Mouse (Mus musculus): Measurements from ENCODE around the gene Mmrn2. TPM values are rescaled to one million over a fixed set of nuclear protein-coding genes. Genes with fewer than 3 reads are reported as not detected.

Gene Mmrn2
- total RNA-seq (2012; rRNA removed) = 0.08 TPM in 1 of 2 replicates, not detected in the other
- polyA plus RNA-seq (2012; ENCODE audit: insufficient read depth in 1 of 2, insufficient read length in 2 of 2, low read depth in 1 of 2, low replicate concordance in 2 of 2, missing spikeins in 1 of 2) = under 1 TPM in 1 of 2 experiments, not detected in 1; 0.03 TPM

DNA sequence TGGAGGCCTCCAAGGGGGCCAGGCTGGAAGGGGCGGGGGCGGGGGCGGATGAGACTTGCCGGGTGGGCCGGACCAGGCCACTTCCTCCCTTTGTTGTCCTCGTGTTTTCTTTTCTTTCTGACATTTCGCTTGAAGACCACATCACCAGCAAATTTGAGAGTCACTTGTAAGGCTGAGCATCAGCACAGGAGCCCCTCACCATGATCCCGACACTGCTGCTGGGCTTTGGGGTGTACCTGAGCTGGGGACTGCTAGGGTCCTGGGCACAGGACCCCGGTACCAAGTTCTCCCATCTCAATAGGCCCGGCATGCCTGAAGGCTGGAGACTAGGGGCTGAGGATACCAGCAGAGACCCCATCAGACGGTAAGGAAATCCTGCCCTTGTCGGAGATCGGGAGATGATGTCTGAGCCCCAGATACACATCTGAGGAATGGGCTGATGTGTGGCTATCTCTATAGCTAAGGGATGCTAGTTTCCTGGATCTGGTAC is at the start of gene Mmrn2:
Gene Mmrn2, plus strand, starts transcription at position 51 of the 490 bp plus-strand sequence.
- Histone ChIP-seq H3K9ac (ENCODE audit: control insufficient read depth, low read depth, low read length, poor library complexity, severe bottlenecking) (no peak within 1 kb of the TSS), H3K4me1 (ENCODE audit: control insufficient read depth in 1 of 2, insufficient read depth in 2 of 2, low read length in 2 of 2) (no peaks in the 10 kb centered on the region), H3K27me3 (ENCODE audit: control insufficient read depth in 1 of 2, insufficient read depth in 2 of 2, low read length in 2 of 2) (no peaks in the 10 kb centered on the region), H3K79me2 (ENCODE audit: control insufficient read depth, insufficient read depth, low read length, poor library complexity) (no peaks in the 10 kb centered on the region), H3K27ac (ENCODE audit: control insufficient read depth, low read depth, low read length) (no peak within 1 kb of the TSS), H3K36me3 (ENCODE audit: control insufficient read depth in 1 of 2, insufficient read depth in 2 of 2, low read length in 2 of 2) (no peaks in the 10 kb centered on the region), H3K4me3 (ENCODE audit: control insufficient read depth in 1 of 2, insufficient read depth in 1 of 2, low read depth in 2 of 2, low read length in 2 of 2) (no peak within 1 kb of the TSS), H3K9me3 (replicated peaks; ENCODE audit: insufficient read depth, low read length) (no peaks in the 10 kb centered on the region)
- no peak for DNase-seq (ENCODE audit: low read depth, low spot score)
- no peak for TF ChIP-seq RAD21 (IDR thresholded peaks at IDR 0.05; ENCODE audit: low read depth, low read length)
- TF ChIP-seq SIN3A (IDR thresholded peaks at IDR 0.05; ENCODE audit: low read length) = no peak
- no peak for TF ChIP-seq CHD1 (IDR thresholded peaks at IDR 0.05; ENCODE audit: low read depth, low read length)
- TF ChIP-seq POLR2AphosphoS5 (IDR thresholded peaks at IDR 0.05; ENCODE audit: borderline replicate concordance, low read depth, low read length) = no peak
- no peak for TF ChIP-seq USF1 (IDR thresholded peaks at IDR 0.05; ENCODE audit: low read depth, low read length)
- TF ChIP-seq MAX (IDR thresholded peaks at IDR 0.05; ENCODE audit: low read length) = no peak
- no peak for TF ChIP-seq E2F4 (IDR thresholded peaks at IDR 0.05; ENCODE audit: borderline replicate concordance, low read depth, low read length)
- TF ChIP-seq ETS1 (IDR thresholded peaks at IDR 0.05; ENCODE audit: low read depth, low read length) = no peak
- no peak for TF ChIP-seq EP300 (IDR thresholded peaks at IDR 0.05; ENCODE audit: low read depth in 1 of 2, low read length in 2 of 2)
- no peak for TF ChIP-seq MYB (IDR thresholded peaks at IDR 0.05; ENCODE audit: low read depth, low read length)
- no peak for TF ChIP-seq BHLHE40 (IDR thresholded peaks at IDR 0.05; ENCODE audit: borderline replicate concordance, low read depth, low read length)
- TF ChIP-seq CTCF (IDR thresholded peaks at IDR 0.05 in 2 of 3, conservative IDR thresholded peaks at IDR 0.05 in 1 of 3; ENCODE audit: control insufficient read depth in 1 of 3, insufficient read depth in 1 of 3, low read depth in 2 of 3, low read length in 3 of 3, poor library complexity in 1 of 3, severe bottlenecking in 1 of 3) = no peak
- no peak for TF ChIP-seq ZC3H11A (IDR thresholded peaks at IDR 0.05; ENCODE audit: low read depth, low read length)
- no peak for TF ChIP-seq TCF12 (IDR thresholded peaks at IDR 0.05; ENCODE audit: low read depth, low read length)
- no peak for TF ChIP-seq ZMIZ1 (IDR thresholded peaks at IDR 0.05; ENCODE audit: low read depth, low read length)
- no peak for TF ChIP-seq ZKSCAN1 (IDR thresholded peaks at IDR 0.05; ENCODE audit: low read depth, low read length)

DNA sequence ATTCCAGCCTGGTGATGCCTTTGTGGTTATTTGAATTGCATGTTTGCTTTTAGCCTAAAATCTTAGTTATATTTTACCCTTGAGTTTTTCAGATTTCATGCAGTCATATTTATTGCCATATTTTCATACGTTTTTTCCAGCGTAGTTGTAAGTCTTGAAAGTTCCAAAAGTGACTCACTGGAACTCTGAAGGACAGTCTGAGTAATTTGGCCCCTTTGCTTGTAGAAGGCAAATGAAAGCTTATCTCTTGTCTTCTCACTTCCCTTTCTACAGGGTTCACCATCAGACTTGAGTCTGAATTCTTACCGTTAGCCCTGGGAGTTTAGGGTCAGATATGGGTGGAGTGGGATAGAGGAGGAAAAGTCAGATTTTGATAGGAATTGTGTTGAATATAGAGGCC is 48.7 kb upstream of the Mmrn2 start:
- no peaks in the 10 kb centered on the region for H3K27me3 ChIP-seq (ENCODE audit: control insufficient read depth in 1 of 2, insufficient read depth in 2 of 2, low read length in 2 of 2)
- peak; percentile 81 to 90 for TF ChIP-seq EP300 (IDR thresholded peaks at IDR 0.05; ENCODE audit: low read depth in 1 of 2, low read length in 2 of 2)
- no peak for TF ChIP-seq MAX (IDR thresholded peaks at IDR 0.05; ENCODE audit: low read length)
- no peak for TF ChIP-seq RAD21 (IDR thresholded peaks at IDR 0.05; ENCODE audit: low read depth, low read length)
- TF ChIP-seq MAZ (IDR thresholded peaks at IDR 0.05; ENCODE audit: low read depth, low read length) = 0 out of 2 replicates have a peak, but pooled peaks have one; percentile 27
- TF ChIP-seq SIN3A (IDR thresholded peaks at IDR 0.05; ENCODE audit: low read length) = peak; percentile 41; the same call in 1 of the 2 replicates
- peak; percentile 63; the same call in 1 of the 2 replicates for TF ChIP-seq ETS1 (IDR thresholded peaks at IDR 0.05; ENCODE audit: low read depth, low read length)
- peak; percentile 70 for TF ChIP-seq TCF12 (IDR thresholded peaks at IDR 0.05; ENCODE audit: low read depth, low read length)
- TF ChIP-seq POLR2A (IDR thresholded peaks at IDR 0.05; ENCODE audit: control insufficient read depth in 1 of 2, insufficient read depth in 1 of 2, low read depth in 1 of 2, low read length in 2 of 2, poor library complexity in 1 of 2) = no peak
- TF ChIP-seq SMC3 (IDR thresholded peaks at IDR 0.05; ENCODE audit: low read depth, low read length) = no peak
- TF ChIP-seq USF2 (IDR thresholded peaks at IDR 0.05; ENCODE audit: borderline replicate concordance in 1 of 2, insufficient read depth in 1 of 2, low read depth in 1 of 2, low read length in 2 of 2) = no peak
- TF ChIP-seq RCOR1 (IDR thresholded peaks at IDR 0.05; ENCODE audit: low read depth, low read length) = peak; percentile 68
- TF ChIP-seq CHD2 (IDR thresholded peaks at IDR 0.05; ENCODE audit: low read length) = no peak
- TF ChIP-seq MYB (IDR thresholded peaks at IDR 0.05; ENCODE audit: low read depth, low read length) = peak; percentile 52; the same call in 1 of the 2 replicates
- TF ChIP-seq GATA1 (IDR thresholded peaks at IDR 0.05; ENCODE audit: low read depth, low read length) = peak; percentile 82
- TF ChIP-seq TBP (IDR thresholded peaks at IDR 0.05; ENCODE audit: low read depth, low read length) = peak; percentile 51; the same call in 1 of the 2 replicates
- 0 out of 2 replicates have a peak, but pooled peaks have one; percentile 51 for TF ChIP-seq JUND (IDR thresholded peaks at IDR 0.05; ENCODE audit: low read depth, low read length)
- no peak for TF ChIP-seq TAL1 (IDR thresholded peaks at IDR 0.05; ENCODE audit: low read length)
- peaks cover 8 to 19% of the 10 kb centered on the region in 2 experiments for H3K4me1 ChIP-seq (ENCODE audit: control insufficient read depth in 1 of 2, insufficient read depth in 2 of 2, low read length in 2 of 2)
- peak; percentile 80 for DNase-seq (ENCODE audit: low read depth, low spot score)
- no peak overlapping the region for H3K4me3 ChIP-seq (ENCODE audit: control insufficient read depth in 1 of 2, insufficient read depth in 1 of 2, low read depth in 2 of 2, low read length in 2 of 2)
- H3K36me3 ChIP-seq (ENCODE audit: control insufficient read depth in 1 of 2, insufficient read depth in 2 of 2, low read length in 2 of 2) = peaks cover 29 to 30% of the 10 kb centered on the region in 2 experiments
- H3K9ac ChIP-seq (ENCODE audit: control insufficient read depth, low read depth, low read length, poor library complexity, severe bottlenecking) = no peak overlapping the region
- no peaks in the 10 kb centered on the region for H3K9me3 ChIP-seq (replicated peaks; ENCODE audit: insufficient read depth, low read length)
- H3K27ac ChIP-seq (ENCODE audit: control insufficient read depth, low read depth, low read length) = peak overlapping the region; percentile 59
- no peaks in the 10 kb centered on the region for H3K79me2 ChIP-seq (ENCODE audit: control insufficient read depth, insufficient read depth, low read length, poor library complexity)
